ENCODE assay signal across 24 mouse cellular contexts in genomic region chr1:190214626-190215025, GRCm38 (mm10). TPM values are rescaled to one million over a fixed set of nuclear protein-coding genes. Genes with fewer than 3 reads are reported as not detected.
DNase-seq lines count a peak whose midpoint lies in the region; ATAC-seq lines count a peak whose summit lies in the region.
"Had no signal": no experiment of that assay in that cellular context is flagged by ENCODE, and none has a peak within 500 bp of the region (broad histone marks: within the 10 kb centered on the region; RNA-seq: fewer than 3 reads in every experiment).

No protein-coding gene starts in this region.

- no peak overlapping the region for H3K27ac ChIP-seq in embryonic facial prominence, embryonic 14.5 days (replicated peaks; ENCODE audit: low read depth, low read length)
- H3K27ac ChIP-seq in embryonic facial prominence, embryonic 10.5 days (replicated peaks): no peak overlapping the region
- no peak overlapping the region for H3K27ac ChIP-seq in kidney, embryonic 14.5 days (ENCODE audit: low read depth, low read length)
- H3K27ac ChIP-seq: embryonic facial prominence, embryonic 12.5 days; forebrain, embryonic 13.5 days; gastrocnemius, adult 2 months; limb, embryonic 10.5 days; liver, embryonic 15.5 days; midbrain, embryonic 12.5 days had no signal

- WGBS in embryonic facial prominence, embryonic 14.5 days: 60% methylated on average over 7 of the region's 7 CpGs
- WGBS in embryonic facial prominence, embryonic 10.5 days: 79% methylated on average over 7 of the region's 7 CpGs
- WGBS in kidney, embryonic 14.5 days: 56% methylated on average over 7 of the region's 7 CpGs

- no peaks in the 10 kb centered on the region for H3K36me3 ChIP-seq in embryonic facial prominence, embryonic 14.5 days (ENCODE audit: control insufficient read depth, insufficient read depth, low read length)
- H3K36me3 ChIP-seq in embryonic facial prominence, embryonic 10.5 days (replicated peaks): no peaks in the 10 kb centered on the region
- H3K36me3 ChIP-seq in kidney, embryonic 14.5 days (ENCODE audit: control insufficient read depth, insufficient read depth, low read length): no peaks in the 10 kb centered on the region
- H3K36me3 ChIP-seq: embryonic facial prominence, embryonic 12.5 days; limb, embryonic 10.5 days; liver, embryonic 15.5 days; midbrain, embryonic 12.5 days had no signal

- no peaks in the 10 kb centered on the region for H3K9me3 ChIP-seq in embryonic facial prominence, embryonic 14.5 days (ENCODE audit: control insufficient read depth, low read length)
- no peaks in the 10 kb centered on the region for H3K9me3 ChIP-seq in embryonic facial prominence, embryonic 10.5 days
- no peaks in the 10 kb centered on the region for H3K9me3 ChIP-seq in kidney, embryonic 14.5 days (ENCODE audit: control insufficient read depth, low read length)
- H3K9me3 ChIP-seq: embryonic facial prominence, embryonic 12.5 days; forebrain, embryonic 13.5 days; limb, embryonic 10.5 days; liver, embryonic 15.5 days had no signal

- H3K4me3 ChIP-seq in embryonic facial prominence, embryonic 14.5 days (ENCODE audit: low read depth, low read length): no peak overlapping the region
- no peak overlapping the region for H3K4me3 ChIP-seq in embryonic facial prominence, embryonic 10.5 days
- no peak overlapping the region for H3K4me3 ChIP-seq in kidney, embryonic 14.5 days (ENCODE audit: low read length)
- H3K4me3 ChIP-seq: embryonic facial prominence, embryonic 12.5 days; erythroblast, embryonic 14.5 days; forebrain, embryonic 13.5 days; gastrocnemius, adult 2 months; limb, embryonic 10.5 days; liver, embryonic 15.5 days; midbrain, embryonic 12.5 days had no signal

- no peak for ATAC-seq in embryonic facial prominence, embryonic 14.5 days (ENCODE audit: low read depth)
- ATAC-seq in kidney, embryonic 14.5 days (ENCODE audit: low FRiP score, low TSS enrichment): no peak
- no peak for ATAC-seq in erythroid progenitor cell, adult 5-6 weeks (replicated peaks; ENCODE audit: low FRiP score, poor library complexity, severe bottlenecking)
- ATAC-seq: CD4-positive, CD25-positive, alpha-beta regulatory T cell, adult 4 months; forebrain, embryonic 13.5 days; intestine, postnatal 0 days had no signal

- no peaks in the 10 kb centered on the region for H3K4me1 ChIP-seq in embryonic facial prominence, embryonic 14.5 days (ENCODE audit: control insufficient read depth, insufficient read depth, low read length)
- H3K4me1 ChIP-seq in embryonic facial prominence, embryonic 10.5 days: peaks cover 5% of the 10 kb centered on the region; the same call in 1 of the 2 replicates
- H3K4me1 ChIP-seq in kidney, embryonic 14.5 days (ENCODE audit: control insufficient read depth, insufficient read depth, low read length): no peaks in the 10 kb centered on the region
- H3K4me1 ChIP-seq: embryonic facial prominence, embryonic 12.5 days; forebrain, embryonic 13.5 days; limb, embryonic 10.5 days; liver, embryonic 15.5 days; midbrain, embryonic 12.5 days had no signal

- H3K27me3 ChIP-seq in embryonic facial prominence, embryonic 14.5 days (replicated peaks; ENCODE audit: control insufficient read depth, insufficient read depth, low read length): no peaks in the 10 kb centered on the region
- H3K27me3 ChIP-seq in embryonic facial prominence, embryonic 10.5 days (replicated peaks; ENCODE audit: low read depth, poor library complexity, severe bottlenecking): no peaks in the 10 kb centered on the region
- H3K27me3 ChIP-seq in kidney, embryonic 14.5 days (ENCODE audit: control insufficient read depth, insufficient read depth, low read length): no peaks in the 10 kb centered on the region
- H3K27me3 ChIP-seq: embryonic facial prominence, embryonic 12.5 days; liver, embryonic 15.5 days; midbrain, embryonic 12.5 days had no signal

- no peak overlapping the region for H3K4me2 ChIP-seq in embryonic facial prominence, embryonic 14.5 days (ENCODE audit: low read depth, low read length)
- no peak overlapping the region for H3K4me2 ChIP-seq in kidney, embryonic 14.5 days (replicated peaks; ENCODE audit: low read depth, low read length)
- H3K4me2 ChIP-seq: embryonic facial prominence, embryonic 12.5 days; forebrain, embryonic 13.5 days; heart, embryonic 11.5 days; liver, embryonic 15.5 days; midbrain, embryonic 12.5 days had no signal

- DNase-seq in embryonic facial prominence, embryonic 14.5 days (ENCODE audit: low spot score): peak; percentile 26
- no peak for DNase-seq in embryonic facial prominence, embryonic 10.5 days (ENCODE audit: low spot score)
- peak; percentile 60 for DNase-seq in kidney, postnatal 10 days
- peak; percentile 8 for DNase-seq in ZHBTc4 (ENCODE audit: low read depth, low spot score)
- peak; percentile 42 for DNase-seq in lung, postnatal 10 days
- DNase-seq: adrenal gland, postnatal 25 days; cerebellum, adult 9-11 months; gastrocnemius, adult 2 months; liver; right cerebral cortex, postnatal 14 days had no signal

- H3K9ac ChIP-seq in embryonic facial prominence, embryonic 14.5 days (ENCODE audit: low read depth, low read length): no peak overlapping the region
- no peak overlapping the region for H3K9ac ChIP-seq in kidney, embryonic 14.5 days (ENCODE audit: low read depth, low read length)
- H3K9ac ChIP-seq: embryonic facial prominence, embryonic 12.5 days; forebrain, embryonic 13.5 days; liver, embryonic 15.5 days; midbrain, embryonic 12.5 days had no signal

RNA-seq across cellular contexts. Expression of gene Prox1, which starts 44.1 kb away (rescaled TPM):
- polyA plus RNA-seq in embryonic facial prominence, embryonic 14.5 days (2014; fragmentation: Nextera tagmentation; extraction: Ambion mirVana): 4.3 and 4.4 TPM in 2 replicates
- polyA plus RNA-seq in embryonic facial prominence, embryonic 10.5 days (2016; fragmentation: Nextera tagmentation; extraction: Ambion mirVana): 3.0 and 3.9 TPM in 2 replicates
- 0.84 and 1.2 TPM in 2 replicates for polyA plus RNA-seq in kidney, embryonic 14.5 days (2014; fragmentation: Nextera tagmentation; extraction: Ambion mirVana)
- total RNA-seq in erythroid progenitor cell, adult 5-6 weeks (2015; ENCODE audit: low replicate concordance): not detected in 2 replicates
- not detected in 2 replicates for total RNA-seq in erythroid progenitor cell, adult 5-6 weeks (2017; ENCODE audit: low replicate concordance)
- total RNA-seq: megakaryocyte progenitor cell, adult 5-6 weeks; monocyte, adult 5-6 weeks; neutrophil, adult 5-6 weeks had no signal
